Mouse (Mus musculus): ENCODE measurements around the gene 2610507B11Rik. TPM values are rescaled to one million over a fixed set of nuclear protein-coding genes. Genes with fewer than 3 reads are reported as not detected.
A peak's percentile ranks its signal among the peaks of the same experiment; 100 is the strongest.

The 2610507B11Rik gene
- polyA plus RNA-seq, 1 experiment: 98.5 TPM

DNA sequence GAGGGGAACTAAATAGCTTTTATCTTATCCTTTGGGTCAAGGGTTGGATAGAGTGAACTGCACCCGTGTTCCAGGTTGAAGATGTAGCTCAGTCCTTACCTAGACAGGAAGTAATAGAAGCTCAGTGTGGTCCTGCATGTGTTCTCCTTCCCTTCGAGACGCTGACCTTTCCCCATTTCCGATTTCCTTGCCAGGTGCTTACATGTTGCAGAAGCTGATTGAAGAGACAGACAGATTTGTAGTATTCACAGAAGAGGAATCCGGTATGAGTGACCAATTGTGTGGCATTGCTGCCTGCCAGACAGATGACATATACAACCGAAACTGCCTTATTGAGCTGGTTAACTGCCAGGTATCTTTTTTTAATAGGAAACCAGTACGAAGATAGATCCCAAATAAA lies 17.3 kb downstream of the 2610507B11Rik start:
- Histone ChIP-seq H3K27ac (ENCODE audit: control insufficient read depth, insufficient read depth, low read length) (no peak overlapping the region), H3K36me3 (ENCODE audit: control insufficient read depth, insufficient read depth, low read length) (peaks cover 98% of the 10 kb centered on the region), H3K4me1 (replicated peaks; ENCODE audit: control insufficient read depth, insufficient read depth, low read length) (no peaks in the 10 kb centered on the region), H3K27me3 (ENCODE audit: control insufficient read depth, insufficient read depth, low read length) (no peaks in the 10 kb centered on the region), H3K4me3 (ENCODE audit: control insufficient read depth, insufficient read depth, low read length) (no peak overlapping the region)
- no peak for DNase-seq
- TF ChIP-seq CTCF (IDR thresholded peaks at IDR 0.05; ENCODE audit: borderline replicate concordance, control insufficient read depth, extremely low read depth, insufficient read depth, low read length, poor library complexity) (no peak), POLR2A (IDR thresholded peaks at IDR 0.05; ENCODE audit: control insufficient read depth, extremely low read depth, insufficient read depth, low read length, poor library complexity) (no peak)
- 93% methylated on average over 7 of the region's 7 CpGs for WGBS

DNA sequence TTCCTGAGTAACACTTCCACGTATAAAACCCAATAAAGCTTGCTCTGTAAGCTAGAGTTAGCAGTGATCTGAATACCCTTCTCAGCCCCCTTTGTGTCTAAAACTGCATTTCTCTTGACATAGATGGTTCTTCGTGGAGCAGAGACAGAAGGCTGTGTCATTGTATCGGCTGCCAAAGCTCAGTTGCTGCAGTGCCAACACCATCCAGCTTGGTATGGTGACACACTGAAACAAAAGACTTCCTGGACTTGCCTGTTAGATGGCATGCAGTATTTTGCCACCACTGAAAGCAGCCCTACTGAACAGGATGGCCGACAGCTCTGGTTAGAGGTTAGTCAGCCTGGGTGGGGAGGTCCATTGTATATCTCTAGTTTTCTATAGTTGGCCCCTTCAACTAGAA lies 18.0 kb downstream of the 2610507B11Rik start:
- no peak overlapping the region for H3K4me3 ChIP-seq (ENCODE audit: control insufficient read depth, insufficient read depth, low read length)
- H3K36me3 ChIP-seq (ENCODE audit: control insufficient read depth, insufficient read depth, low read length): peaks cover 98% of the 10 kb centered on the region
- H3K27ac ChIP-seq (ENCODE audit: control insufficient read depth, insufficient read depth, low read length): no peak overlapping the region
- no peak for TF ChIP-seq POLR2A (IDR thresholded peaks at IDR 0.05; ENCODE audit: control insufficient read depth, extremely low read depth, insufficient read depth, low read length, poor library complexity)
- TF ChIP-seq CTCF (IDR thresholded peaks at IDR 0.05; ENCODE audit: borderline replicate concordance, control insufficient read depth, extremely low read depth, insufficient read depth, low read length, poor library complexity): no peak
- H3K27me3 ChIP-seq (ENCODE audit: control insufficient read depth, insufficient read depth, low read length): no peaks in the 10 kb centered on the region
- 96% methylated on average over 4 of the region's 4 CpGs for WGBS
- no peak for DNase-seq
- H3K4me1 ChIP-seq (replicated peaks; ENCODE audit: control insufficient read depth, insufficient read depth, low read length): no peaks in the 10 kb centered on the region

DNA sequence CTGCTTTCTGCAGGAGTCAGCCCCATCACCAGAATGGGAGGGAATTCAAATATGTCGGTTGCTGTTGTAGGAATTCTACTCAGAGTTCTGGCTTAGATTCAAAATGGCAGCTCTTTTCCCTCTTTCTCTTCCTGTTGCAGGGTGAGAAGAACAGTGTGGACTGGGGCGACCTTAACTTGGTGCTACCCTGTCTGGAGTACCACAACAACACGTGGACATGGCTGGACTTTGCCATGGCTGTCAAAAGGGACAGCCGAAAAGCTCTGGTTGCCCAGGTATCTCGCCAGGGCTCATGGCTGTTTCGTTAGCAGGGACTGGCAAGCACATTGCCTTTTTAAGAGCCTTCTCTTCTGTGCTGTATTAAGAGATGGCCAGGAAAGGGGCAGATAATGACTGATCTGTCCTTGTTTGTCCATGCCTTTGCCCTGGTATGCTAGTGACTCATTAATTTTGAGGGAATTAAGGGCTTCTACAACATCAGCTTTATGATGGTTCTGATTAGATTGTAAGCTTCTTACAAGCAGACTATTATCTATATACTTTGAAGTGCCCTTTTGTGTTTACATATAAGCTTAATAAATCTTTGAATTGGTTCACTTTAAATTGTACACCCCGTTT lies 27.7 kb downstream of the 2610507B11Rik start:
- 95% methylated on average over 7 of the region's 7 CpGs for WGBS
- Histone ChIP-seq H3K36me3 (ENCODE audit: control insufficient read depth, insufficient read depth, low read length) (peaks cover 74% of the 10 kb centered on the region), H3K27me3 (ENCODE audit: control insufficient read depth, insufficient read depth, low read length) (no peaks in the 10 kb centered on the region), H3K4me1 (replicated peaks; ENCODE audit: control insufficient read depth, insufficient read depth, low read length) (no peaks in the 10 kb centered on the region), H3K27ac (ENCODE audit: control insufficient read depth, insufficient read depth, low read length) (no peak overlapping the region), H3K4me3 (ENCODE audit: control insufficient read depth, insufficient read depth, low read length) (no peak overlapping the region)
- DNase-seq: no peak
- TF ChIP-seq POLR2A (IDR thresholded peaks at IDR 0.05; ENCODE audit: control insufficient read depth, extremely low read depth, insufficient read depth, low read length, poor library complexity): no peak
- no peak for TF ChIP-seq CTCF (IDR thresholded peaks at IDR 0.05; ENCODE audit: borderline replicate concordance, control insufficient read depth, extremely low read depth, insufficient read depth, low read length, poor library complexity)

DNA sequence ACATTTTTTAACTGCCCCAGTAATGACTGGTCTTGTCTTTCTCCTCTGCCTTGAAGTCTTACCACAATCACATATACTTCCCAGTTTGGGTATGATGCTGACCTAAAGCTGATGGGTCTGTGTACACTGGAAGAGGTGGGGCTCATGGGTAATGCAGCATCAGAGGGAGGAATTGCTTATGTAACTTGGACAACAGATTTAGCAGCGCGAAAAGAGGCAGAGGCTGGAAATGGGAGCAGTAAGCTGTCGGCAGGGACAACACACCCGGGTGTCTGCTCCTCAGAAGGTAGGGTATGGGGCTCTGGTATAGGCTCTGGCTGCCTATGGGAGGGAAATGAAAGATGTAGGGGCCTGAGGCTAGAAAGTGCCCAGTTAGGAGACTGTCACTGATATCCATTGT lies 29.1 kb downstream of the 2610507B11Rik start, which contains the start of gene BC030499:
Gene BC030499, plus strand, starts transcription at position 188 of the 400 bp plus-strand sequence.
- H3K27ac ChIP-seq (ENCODE audit: control insufficient read depth, insufficient read depth, low read length): no peak within 1 kb of the TSS
- WGBS: 93% methylated on average over 4 of the region's 4 CpGs

GRCm38 (mm10) chr11:78294585-78294984 lies 33.0 kb downstream of the 2610507B11Rik start:
- DNase-seq: no peak
- TF ChIP-seq POLR2A (IDR thresholded peaks at IDR 0.05; ENCODE audit: control insufficient read depth, extremely low read depth, insufficient read depth, low read length, poor library complexity): no peak
- TF ChIP-seq CTCF (IDR thresholded peaks at IDR 0.05; ENCODE audit: borderline replicate concordance, control insufficient read depth, extremely low read depth, insufficient read depth, low read length, poor library complexity): no peak
- peaks cover 21% of the 10 kb centered on the region for H3K36me3 ChIP-seq (ENCODE audit: control insufficient read depth, insufficient read depth, low read length)
- H3K4me1 ChIP-seq (replicated peaks; ENCODE audit: control insufficient read depth, insufficient read depth, low read length): no peaks in the 10 kb centered on the region
- WGBS: 98% methylated on average over 6 of the region's 6 CpGs
- no peak overlapping the region for H3K27ac ChIP-seq (ENCODE audit: control insufficient read depth, insufficient read depth, low read length)
- H3K27me3 ChIP-seq (ENCODE audit: control insufficient read depth, insufficient read depth, low read length): no peaks in the 10 kb centered on the region
- H3K4me3 ChIP-seq (ENCODE audit: control insufficient read depth, insufficient read depth, low read length): no peak overlapping the region

More for the DNA sequence above, 29.1 kb downstream of the 2610507B11Rik start, which contains the start of gene BC030499:
- DNase-seq: no peak
- Histone ChIP-seq H3K36me3 (ENCODE audit: control insufficient read depth, insufficient read depth, low read length) (peaks cover 60% of the 10 kb centered on the region), H3K4me3 (ENCODE audit: control insufficient read depth, insufficient read depth, low read length) (no peak within 1 kb of the TSS), H3K4me1 (replicated peaks; ENCODE audit: control insufficient read depth, insufficient read depth, low read length) (no peaks in the 10 kb centered on the region), H3K27me3 (ENCODE audit: control insufficient read depth, insufficient read depth, low read length) (no peaks in the 10 kb centered on the region)
- TF ChIP-seq CTCF (IDR thresholded peaks at IDR 0.05; ENCODE audit: borderline replicate concordance, control insufficient read depth, extremely low read depth, insufficient read depth, low read length, poor library complexity) (no peak), POLR2A (IDR thresholded peaks at IDR 0.05; ENCODE audit: control insufficient read depth, extremely low read depth, insufficient read depth, low read length, poor library complexity) (no peak)

DNA sequence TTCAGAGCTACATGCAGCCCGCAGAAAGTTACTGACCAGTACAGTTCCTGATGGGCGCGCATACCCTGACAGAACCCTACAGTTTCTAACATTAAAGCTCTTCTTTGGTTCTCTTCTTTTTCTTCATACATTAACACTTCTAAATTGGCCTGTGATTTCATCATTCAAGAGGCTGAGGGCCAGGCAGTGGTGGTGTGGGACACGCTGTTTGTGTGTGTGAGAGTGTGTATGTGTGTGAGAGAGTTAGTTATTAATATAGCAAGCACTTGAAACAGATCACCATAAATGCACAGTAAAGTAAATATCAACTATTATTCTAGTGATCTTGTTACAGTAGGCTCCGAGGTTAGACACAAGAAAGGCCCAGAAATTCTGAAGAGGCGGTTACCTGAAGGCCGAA lies 39.4 kb downstream of the 2610507B11Rik start:
- Histone ChIP-seq H3K4me3 (ENCODE audit: control insufficient read depth, insufficient read depth, low read length) (peak overlapping the region; percentile 34), H3K27me3 (ENCODE audit: control insufficient read depth, insufficient read depth, low read length) (no peaks in the 10 kb centered on the region), H3K36me3 (ENCODE audit: control insufficient read depth, insufficient read depth, low read length) (peaks cover 10% of the 10 kb centered on the region; the same call in 1 of the 2 replicates), H3K27ac (ENCODE audit: control insufficient read depth, insufficient read depth, low read length) (no peak overlapping the region), H3K4me1 (replicated peaks; ENCODE audit: control insufficient read depth, insufficient read depth, low read length) (peaks cover 6% of the 10 kb centered on the region)
- WGBS: 68% methylated on average over 7 of the region's 7 CpGs
- no peak for DNase-seq
- TF ChIP-seq CTCF (IDR thresholded peaks at IDR 0.05; ENCODE audit: borderline replicate concordance, control insufficient read depth, extremely low read depth, insufficient read depth, low read length, poor library complexity) (no peak), POLR2A (IDR thresholded peaks at IDR 0.05; ENCODE audit: control insufficient read depth, extremely low read depth, insufficient read depth, low read length, poor library complexity) (no peak)
